Mouse (Mus musculus): ENCODE measurements at regions not wholly inside any gene's neighbourhood (a gene's known extent, or its start where the extent isn't known, plus 50 kb on each side); places are given as distances from the start of the nearest gene placed in this dataset.

GRCm38 (mm10) chr3:21545156-21545893 is 531.1 kb upstream of the Tbl1xr1 start:
- Histone ChIP-seq H3K4me1 (ENCODE audit: control insufficient read depth, insufficient read depth, low read length) (no peaks in the 10 kb centered on the region), H3K4me3 (ENCODE audit: insufficient read depth, low read length) (no peak overlapping the region), H3K27ac (ENCODE audit: insufficient read depth, low read depth, low read length) (no peak overlapping the region)
- TF ChIP-seq POLR2A (IDR thresholded peaks at IDR 0.05; ENCODE audit: borderline replicate concordance, low read depth, low read length), result no peak

GRCm38 (mm10) chr3:21546411-21546810 is 530.0 kb upstream of the Tbl1xr1 start:
- no peaks in the 10 kb centered on the region for H3K4me1 ChIP-seq (ENCODE audit: control insufficient read depth, insufficient read depth, low read length)
- no peak overlapping the region for H3K4me3 ChIP-seq (ENCODE audit: insufficient read depth, low read length)
- no peak overlapping the region for H3K27ac ChIP-seq (ENCODE audit: insufficient read depth, low read depth, low read length)
- TF ChIP-seq POLR2A (IDR thresholded peaks at IDR 0.05; ENCODE audit: borderline replicate concordance, low read depth, low read length) (no peak), CTCF (IDR thresholded peaks at IDR 0.05; ENCODE audit: low read depth, low read length) (no peak)

GRCm38 (mm10) chr3:21549671-21550070 is 526.8 kb upstream of the Tbl1xr1 start:
- Histone ChIP-seq H3K4me1 (ENCODE audit: control insufficient read depth, insufficient read depth, low read length) (no peaks in the 10 kb centered on the region), H3K4me3 (ENCODE audit: insufficient read depth, low read length) (no peak overlapping the region), H3K27ac (ENCODE audit: insufficient read depth, low read depth, low read length) (no peak overlapping the region)
- no peak for TF ChIP-seq CTCF (IDR thresholded peaks at IDR 0.05; ENCODE audit: low read depth, low read length)
- no peak for TF ChIP-seq POLR2A (IDR thresholded peaks at IDR 0.05; ENCODE audit: borderline replicate concordance, low read depth, low read length)

- Histone ChIP-seq H3K4me1 (ENCODE audit: control insufficient read depth, insufficient read depth, low read length) (no peaks in the 10 kb centered on the region), H3K4me3 (ENCODE audit: insufficient read depth, low read length) (no peak overlapping the region), H3K27ac (ENCODE audit: insufficient read depth, low read depth, low read length) (no peak overlapping the region)
- TF ChIP-seq POLR2A (IDR thresholded peaks at IDR 0.05; ENCODE audit: borderline replicate concordance, low read depth, low read length) (no peak), CTCF (IDR thresholded peaks at IDR 0.05; ENCODE audit: low read depth, low read length) (no peak)
Observed at GRCm38 (mm10) chr3:21553159-21553758, 523.2 kb upstream of the Tbl1xr1 start.

GRCm38 (mm10) chr3:21553859-21554258 is 522.6 kb upstream of the Tbl1xr1 start:
- Histone ChIP-seq H3K4me1 (ENCODE audit: control insufficient read depth, insufficient read depth, low read length) (no peaks in the 10 kb centered on the region), H3K27ac (ENCODE audit: insufficient read depth, low read depth, low read length) (no peak overlapping the region), H3K4me3 (ENCODE audit: insufficient read depth, low read length) (no peak overlapping the region)
- TF ChIP-seq CTCF (IDR thresholded peaks at IDR 0.05; ENCODE audit: low read depth, low read length) (no peak), POLR2A (IDR thresholded peaks at IDR 0.05; ENCODE audit: borderline replicate concordance, low read depth, low read length) (no peak)

- no peak overlapping the region for H3K4me3 ChIP-seq (ENCODE audit: insufficient read depth, low read length)
- TF ChIP-seq POLR2A (IDR thresholded peaks at IDR 0.05; ENCODE audit: borderline replicate concordance, low read depth, low read length) (no peak), CTCF (IDR thresholded peaks at IDR 0.05; ENCODE audit: low read depth, low read length) (no peak)
- no peak overlapping the region for H3K27ac ChIP-seq (ENCODE audit: insufficient read depth, low read depth, low read length)
- no peaks in the 10 kb centered on the region for H3K4me1 ChIP-seq (ENCODE audit: control insufficient read depth, insufficient read depth, low read length)
Observed at GRCm38 (mm10) chr3:21557963-21558441, 518.5 kb upstream of the Tbl1xr1 start.

GRCm38 (mm10) chr3:21562771-21563312 is 513.6 kb upstream of the Tbl1xr1 start:
- TF ChIP-seq CTCF (IDR thresholded peaks at IDR 0.05; ENCODE audit: low read depth, low read length), result no peak
- no peak for TF ChIP-seq POLR2A (IDR thresholded peaks at IDR 0.05; ENCODE audit: borderline replicate concordance, low read depth, low read length)
- no peak overlapping the region for H3K4me3 ChIP-seq (ENCODE audit: insufficient read depth, low read length)

GRCm38 (mm10) chr3:21563454-21563853 is 513.0 kb upstream of the Tbl1xr1 start:
- TF ChIP-seq POLR2A (IDR thresholded peaks at IDR 0.05; ENCODE audit: borderline replicate concordance, low read depth, low read length) (no peak), CTCF (IDR thresholded peaks at IDR 0.05; ENCODE audit: low read depth, low read length) (no peak)

More at GRCm38 (mm10) chr3:21562771-21563312, 513.6 kb upstream of the Tbl1xr1 start:
- H3K4me1 ChIP-seq (ENCODE audit: control insufficient read depth, insufficient read depth, low read length), result no peaks in the 10 kb centered on the region
- H3K27ac ChIP-seq (ENCODE audit: insufficient read depth, low read depth, low read length), result no peak overlapping the region

GRCm38 (mm10) chr3:21564211-21564781 is 512.2 kb upstream of the Tbl1xr1 start:
- Histone ChIP-seq H3K4me3 (ENCODE audit: insufficient read depth, low read length) (no peak overlapping the region), H3K4me1 (ENCODE audit: control insufficient read depth, insufficient read depth, low read length) (no peaks in the 10 kb centered on the region), H3K27ac (ENCODE audit: insufficient read depth, low read depth, low read length) (no peak overlapping the region)
- TF ChIP-seq CTCF (IDR thresholded peaks at IDR 0.05; ENCODE audit: low read depth, low read length) (no peak), POLR2A (IDR thresholded peaks at IDR 0.05; ENCODE audit: borderline replicate concordance, low read depth, low read length) (no peak)

More at GRCm38 (mm10) chr3:21563454-21563853, 513.0 kb upstream of the Tbl1xr1 start:
- H3K4me3 ChIP-seq (ENCODE audit: insufficient read depth, low read length), result no peak overlapping the region
- no peaks in the 10 kb centered on the region for H3K4me1 ChIP-seq (ENCODE audit: control insufficient read depth, insufficient read depth, low read length)
- no peak overlapping the region for H3K27ac ChIP-seq (ENCODE audit: insufficient read depth, low read depth, low read length)
